Comparison of ENCODE assay signal across 25 mouse cellular contexts in the genomic region with DNA sequence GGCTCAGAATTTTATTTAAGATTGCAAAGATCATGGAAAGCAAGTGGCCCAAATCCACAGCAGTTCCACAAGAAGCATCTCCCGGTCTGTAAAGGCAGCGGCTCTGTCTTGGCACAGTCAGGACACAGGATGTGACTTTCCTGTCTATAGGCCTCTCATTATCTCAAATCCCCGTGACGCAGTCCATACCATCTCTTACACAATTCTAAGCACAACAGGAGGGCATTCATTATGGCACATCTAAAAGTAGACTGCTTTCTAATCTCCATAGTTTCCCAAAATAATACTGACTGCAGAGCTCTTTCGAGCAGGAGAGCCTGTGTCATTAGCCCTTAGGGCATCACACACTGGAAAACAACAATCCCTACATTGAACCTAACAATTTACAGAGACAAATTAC. TPM values are rescaled to one million over a fixed set of nuclear protein-coding genes. Genes with fewer than 3 reads are reported as not detected.
DNase-seq lines count a peak whose midpoint lies in the region; ATAC-seq and TF ChIP-seq lines count a peak whose summit lies in the region.
"Had no signal": no experiment of that assay in that cellular context is flagged by ENCODE, and none has a peak within 500 bp of the region (broad histone marks: within the 10 kb centered on the region; RNA-seq: fewer than 3 reads in every experiment).

No protein-coding gene starts in this region.

- ATAC-seq in heart, embryonic 14.5 days (ENCODE audit: insufficient number of reproducible peaks, insufficient read depth, low FRiP score, low read depth) = peak; percentile 21; the same call in 1 of the 2 replicates
- no peak for ATAC-seq in midbrain, embryonic 11.5 days (ENCODE audit: low FRiP score)
- no peak for ATAC-seq in midbrain, embryonic 16.5 days
- ATAC-seq: CD4-positive, CD25-positive, alpha-beta regulatory T cell, adult 4 months; forebrain, embryonic 15.5 days; hindbrain, embryonic 16.5 days had no signal

- H3K79me2 ChIP-seq in heart, adult 2 months (replicated peaks; ENCODE audit: control insufficient read depth, insufficient read depth, low read length) = no peaks in the 10 kb centered on the region

- H3K4me3 ChIP-seq in heart, adult 2 months = no peak overlapping the region
- no peak overlapping the region for H3K4me3 ChIP-seq in heart, embryonic 14.5 days (ENCODE audit: control insufficient read depth in 1 of 2, insufficient read depth in 1 of 2, low read depth in 1 of 2, low read length in 2 of 2)
- H3K4me3 ChIP-seq in midbrain, embryonic 11.5 days (ENCODE audit: low read depth, low read length) = no peak overlapping the region
- H3K4me3 ChIP-seq in midbrain, embryonic 16.5 days (ENCODE audit: low read depth, low read length) = no peak overlapping the region
- H3K4me3 ChIP-seq: embryonic facial prominence, embryonic 12.5 days; forebrain, embryonic 10.5 days; forebrain, embryonic 15.5 days; liver, embryonic 15.5 days; lung, embryonic 15.5 days; midbrain, embryonic 12.5 days; neural tube, embryonic 13.5 days had no signal

- DNase-seq in heart, adult 2 months = no peak
- DNase-seq in heart, postnatal 36 days = no peak
- no peak for DNase-seq in heart, adult 9 months (ENCODE audit: low spot score in 2 of 2)
- DNase-seq in midbrain, embryonic 11.5 days (ENCODE audit: low spot score, missing footprints) = peak; percentile 54
- no peak for DNase-seq in layer of hippocampus, postnatal 36 days
- DNase-seq: adrenal gland, postnatal 25 days; cerebellum, adult 9-10 months; cerebellum, postnatal 36 days; kidney, adult 2 months; kidney, postnatal 4 days; liver; thymus, adult 2 months; thymus, postnatal 36 days had no signal

- H3K4me2 ChIP-seq in heart, embryonic 14.5 days (ENCODE audit: low read length) = peak overlapping the region; percentile 22
- H3K4me2 ChIP-seq in midbrain, embryonic 11.5 days = no peak overlapping the region
- no peak overlapping the region for H3K4me2 ChIP-seq in midbrain, embryonic 16.5 days (ENCODE audit: low read length)
- H3K4me2 ChIP-seq: embryonic facial prominence, embryonic 12.5 days; forebrain, embryonic 15.5 days; liver, embryonic 15.5 days; lung, embryonic 15.5 days; midbrain, embryonic 12.5 days; neural tube, embryonic 13.5 days had no signal

- intact Hi-C loops in heart, adult 2 months (cut with DNase I) = no loop called here
- intact Hi-C loops in heart, postnatal 36 days (cut with DNase I) = loop anchor here (2.0 kb wide), 1 partner anchor 38 kb away; no protein-coding TSS in a partner anchor

- TF ChIP-seq CTCF in heart, adult 2 months (IDR thresholded peaks at IDR 0.05) = no peak

- WGBS in heart, adult 2 months = 15% methylated on average over 5 of the region's 5 CpGs
- WGBS in heart, embryonic 14.5 days = 6% methylated on average over 5 of the region's 5 CpGs
- 61% methylated on average over 5 of the region's 5 CpGs for WGBS in midbrain, embryonic 11.5 days
- 40% methylated on average over 5 of the region's 5 CpGs for WGBS in midbrain, embryonic 16.5 days

- no peak for TF ChIP-seq EP300 in heart, adult 2 months (IDR thresholded peaks at IDR 0.05; ENCODE audit: insufficient read depth, low read depth, low read length)

- TF ChIP-seq POLR2A in heart, adult 2 months (IDR thresholded peaks at IDR 0.05; ENCODE audit: insufficient read depth, low read depth, low read length) = no peak

- no peaks in the 10 kb centered on the region for H3K9me3 ChIP-seq in heart, embryonic 14.5 days (ENCODE audit: control insufficient read depth, low read length)
- H3K9me3 ChIP-seq in midbrain, embryonic 11.5 days (ENCODE audit: control insufficient read depth, low read length) = no peaks in the 10 kb centered on the region
- no peaks in the 10 kb centered on the region for H3K9me3 ChIP-seq in midbrain, embryonic 16.5 days (replicated peaks; ENCODE audit: control insufficient read depth, low read length, poor library complexity, severe bottlenecking)
- H3K9me3 ChIP-seq: embryonic facial prominence, embryonic 12.5 days; forebrain, embryonic 10.5 days; forebrain, embryonic 15.5 days; liver, embryonic 15.5 days; lung, embryonic 15.5 days; midbrain, embryonic 12.5 days; neural tube, embryonic 13.5 days had no signal

- H3K36me3 ChIP-seq in heart, adult 2 months (ENCODE audit: control insufficient read depth, insufficient read depth, low read length) = no peaks in the 10 kb centered on the region
- H3K36me3 ChIP-seq in heart, embryonic 14.5 days (ENCODE audit: control insufficient read depth, insufficient read depth, low read length) = no peaks in the 10 kb centered on the region
- no peaks in the 10 kb centered on the region for H3K36me3 ChIP-seq in midbrain, embryonic 11.5 days (ENCODE audit: control insufficient read depth, insufficient read depth, low read length)
- peaks cover 2% of the 10 kb centered on the region; the same call in 1 of the 2 replicates for H3K36me3 ChIP-seq in midbrain, embryonic 16.5 days (ENCODE audit: control insufficient read depth, insufficient read depth, low read length)
- H3K36me3 ChIP-seq: embryonic facial prominence, embryonic 12.5 days; liver, embryonic 15.5 days; lung, embryonic 15.5 days; midbrain, embryonic 12.5 days had no signal

- H3K27me3 ChIP-seq in heart, adult 2 months (ENCODE audit: control insufficient read depth, insufficient read depth, low read length) = no peaks in the 10 kb centered on the region
- H3K27me3 ChIP-seq in heart, embryonic 14.5 days (ENCODE audit: control insufficient read depth, insufficient read depth, low read length) = no peaks in the 10 kb centered on the region
- no peaks in the 10 kb centered on the region for H3K27me3 ChIP-seq in midbrain, embryonic 11.5 days (ENCODE audit: control insufficient read depth, insufficient read depth, low read length)
- no peaks in the 10 kb centered on the region for H3K27me3 ChIP-seq in midbrain, embryonic 16.5 days (ENCODE audit: control insufficient read depth, insufficient read depth, low read depth, low read length)
- H3K27me3 ChIP-seq: embryonic facial prominence, embryonic 12.5 days; forebrain, embryonic 15.5 days; liver, embryonic 15.5 days; lung, embryonic 15.5 days; midbrain, embryonic 12.5 days; neural tube, embryonic 13.5 days had no signal

- H3K9ac ChIP-seq in heart, adult 2 months (ENCODE audit: low read depth, low read length) = no peak overlapping the region
- peak overlapping the region; percentile 23; the same call in 1 of the 2 replicates for H3K9ac ChIP-seq in heart, embryonic 14.5 days (ENCODE audit: low read length)
- H3K9ac ChIP-seq in midbrain, embryonic 11.5 days (ENCODE audit: low read length) = no peak overlapping the region
- H3K9ac ChIP-seq in midbrain, embryonic 16.5 days (ENCODE audit: low read depth, low read length) = no peak overlapping the region
- H3K9ac ChIP-seq: embryonic facial prominence, embryonic 12.5 days; forebrain, embryonic 15.5 days; liver, embryonic 15.5 days; lung, embryonic 15.5 days; midbrain, embryonic 12.5 days; neural tube, embryonic 13.5 days had no signal

- H3K27ac ChIP-seq in heart, adult 2 months = peak overlapping the region; percentile 59
- H3K27ac ChIP-seq in heart, embryonic 14.5 days (replicated peaks in 1 of 2; ENCODE audit: control insufficient read depth in 1 of 2, insufficient read depth in 1 of 2, low read depth in 2 of 2, low read length in 2 of 2) = peak overlapping the region; percentile 66 to 87
- H3K27ac ChIP-seq in midbrain, embryonic 11.5 days (ENCODE audit: low read depth, low read length) = no peak overlapping the region
- H3K27ac ChIP-seq in midbrain, embryonic 16.5 days (ENCODE audit: low read length) = no peak overlapping the region
- H3K27ac ChIP-seq: embryonic facial prominence, embryonic 12.5 days; forebrain, embryonic 10.5 days; forebrain, embryonic 15.5 days; kidney, postnatal 0 days; liver, embryonic 15.5 days; lung, embryonic 15.5 days; midbrain, embryonic 12.5 days; neural tube, embryonic 13.5 days had no signal

- H3K4me1 ChIP-seq in heart, adult 2 months (ENCODE audit: control insufficient read depth, insufficient read depth, low read length) = no peaks in the 10 kb centered on the region
- peaks cover 4 to 19% of the 10 kb centered on the region in 2 experiments for H3K4me1 ChIP-seq in heart, embryonic 14.5 days (ENCODE audit: control insufficient read depth in 2 of 2, insufficient read depth in 2 of 2, low read length in 2 of 2)
- no peaks in the 10 kb centered on the region for H3K4me1 ChIP-seq in midbrain, embryonic 11.5 days (ENCODE audit: control insufficient read depth, insufficient read depth, low read length)
- H3K4me1 ChIP-seq in midbrain, embryonic 16.5 days (ENCODE audit: control insufficient read depth, insufficient read depth, low read length) = no peaks in the 10 kb centered on the region
- H3K4me1 ChIP-seq: embryonic facial prominence, embryonic 12.5 days; forebrain, embryonic 15.5 days; lung, embryonic 15.5 days; midbrain, embryonic 12.5 days had no signal

RNA-seq across cellular contexts. Expression of gene Plekho1, which starts 17.0 kb away (rescaled TPM):
- total RNA-seq in heart, adult 2 months (2021) = 10 to 100 TPM; 65.4 to 67.5 TPM
- 82.8 and 110 TPM in 2 replicates for polyA plus RNA-seq in heart, adult 2 months (2012; rRNA removed)
- 10 to 100 TPM; 73.4 to 81.1 TPM for total RNA-seq in heart, postnatal 36 days (2021)
- 65.0 and 73.7 TPM in 2 replicates for polyA plus RNA-seq in heart, embryonic 14.5 days (2014; fragmentation: Nextera tagmentation; extraction: Ambion mirVana)
- polyA plus RNA-seq in midbrain, embryonic 11.5 days (2014; fragmentation: Nextera tagmentation; extraction: Ambion mirVana) = 62.9 and 70.7 TPM in 2 replicates
- polyA plus RNA-seq in midbrain, embryonic 16.5 days (2015; fragmentation: Nextera tagmentation; extraction: Ambion mirVana) = 46.1 and 54.6 TPM in 2 replicates
- 10 to 100 TPM; 37.3 to 41.0 TPM for total RNA-seq in layer of hippocampus, postnatal 36 days (2021)

RNA-seq across cellular contexts. Expression of gene Vps45, which starts 45.5 kb away (rescaled TPM):
- 10 to 100 TPM; 23.0 to 24.5 TPM for total RNA-seq in heart, adult 2 months (2021)
- 4.3 and 7.1 TPM in 2 replicates for polyA plus RNA-seq in heart, adult 2 months (2012; rRNA removed)
- 10 to 100 TPM; 22.3 to 26.0 TPM for total RNA-seq in heart, postnatal 36 days (2021)
- 22.8 and 24.4 TPM in 2 replicates for polyA plus RNA-seq in heart, embryonic 14.5 days (2014; fragmentation: Nextera tagmentation; extraction: Ambion mirVana)
- 24.7 and 29.5 TPM in 2 replicates for polyA plus RNA-seq in midbrain, embryonic 11.5 days (2014; fragmentation: Nextera tagmentation; extraction: Ambion mirVana)
- 62.0 and 64.7 TPM in 2 replicates for polyA plus RNA-seq in midbrain, embryonic 16.5 days (2015; fragmentation: Nextera tagmentation; extraction: Ambion mirVana)
- 10 to 100 TPM; 40.8 to 46.3 TPM for total RNA-seq in layer of hippocampus, postnatal 36 days (2021)

Comparison
In these comparisons a context has a peak if more than half of its experiments do, and no peak if none do; other contexts are left out.
1. H3K27ac ChIP-seq: peak in heart, adult 2 months (single experiment) and heart, embryonic 14.5 days (2 of 2); none in midbrain, embryonic 11.5 days (single experiment) and midbrain, embryonic 16.5 days (single experiment).